Mouse (Mus musculus): ENCODE measurements at regions not wholly inside any gene's neighbourhood (a gene's known extent, or its start where the extent isn't known, plus 50 kb on each side); places are given as distances from the start of the nearest gene placed in this dataset.

- peak in 1 of 2 experiments; percentile 33 for DNase-seq (ENCODE audit: low spot score in 2 of 2)
Measured at GRCm38 (mm10) chr17:93067850-93068249, 131.0 kb upstream of the Adcyap1 start.

GRCm38 (mm10) chr17:93068489-93068888 lies 130.3 kb upstream of the Adcyap1 start:
- DNase-seq (ENCODE audit: low spot score in 2 of 2): no peak

- DNase-seq (ENCODE audit: low spot score in 2 of 2): no peak
Measured at GRCm38 (mm10) chr17:93084048-93084447, 114.8 kb upstream of the Adcyap1 start.

- peak; percentile 43 to 52 for DNase-seq (ENCODE audit: low spot score in 2 of 2)
Measured at GRCm38 (mm10) chr17:93104516-93104915, 94.3 kb upstream of the Adcyap1 start.

GRCm38 (mm10) chr17:93140003-93140402 lies 58.8 kb upstream of the Adcyap1 start:
- DNase-seq (ENCODE audit: low spot score in 2 of 2): peak in 1 of 2 experiments; percentile 36

- peak in 1 of 2 experiments; percentile 83 for DNase-seq (ENCODE audit: low spot score in 2 of 2)
Measured at GRCm38 (mm10) chr17:93141125-93141524, 57.7 kb upstream of the Adcyap1 start.
